8 mouse cellular contexts compared by ENCODE assay signal in genomic region chr11:115999538-116000143, GRCm38 (mm10). TPM values are rescaled to one million over a fixed set of nuclear protein-coding genes. Genes with fewer than 3 reads are reported as not detected.
DNase-seq lines count a peak whose midpoint lies in the region; ATAC-seq and TF ChIP-seq lines count a peak whose summit lies in the region.

No protein-coding gene starts in this region.

- H3K9me3 ChIP-seq in intestine, embryonic 14.5 days (ENCODE audit: control insufficient read depth, low read length) = no peaks in the 10 kb centered on the region
- H3K9me3 ChIP-seq in intestine, embryonic 15.5 days = no peaks in the 10 kb centered on the region
- H3K9me3 ChIP-seq in forebrain, embryonic 13.5 days (replicated peaks) = no peaks in the 10 kb centered on the region
- no peaks in the 10 kb centered on the region for H3K9me3 ChIP-seq in hindbrain, embryonic 11.5 days (ENCODE audit: control insufficient read depth, low read length)

- intact Hi-C loops in left cerebral cortex, adult 2 months (cut with DNase I) = loop anchor here (1.0 to 10.0 kb wide), 2 partner anchors 60 to 275 kb away; no protein-coding TSS in a partner anchor

- no peaks in the 10 kb centered on the region for H3K36me3 ChIP-seq in intestine, embryonic 14.5 days (ENCODE audit: control insufficient read depth, insufficient read depth, low read length)
- no peaks in the 10 kb centered on the region for H3K36me3 ChIP-seq in intestine, embryonic 15.5 days
- no peaks in the 10 kb centered on the region for H3K36me3 ChIP-seq in forebrain, embryonic 13.5 days (ENCODE audit: poor library complexity, severe bottlenecking)
- no peaks in the 10 kb centered on the region for H3K36me3 ChIP-seq in hindbrain, embryonic 11.5 days (ENCODE audit: control insufficient read depth, insufficient read depth, low read length)

- no peak overlapping the region for H3K4me2 ChIP-seq in intestine, embryonic 14.5 days (ENCODE audit: low read length)
- no peak overlapping the region for H3K4me2 ChIP-seq in intestine, embryonic 15.5 days (replicated peaks)
- no peak overlapping the region for H3K4me2 ChIP-seq in forebrain, embryonic 13.5 days
- no peak overlapping the region for H3K4me2 ChIP-seq in hindbrain, embryonic 11.5 days (replicated peaks; ENCODE audit: low read depth, low read length)

- WGBS in intestine, embryonic 14.5 days = 17% methylated on average over 14 of the region's 14 CpGs
- WGBS in intestine, embryonic 15.5 days = 14% methylated on average over 14 of the region's 14 CpGs
- whole genome bisulfite sequencing in forebrain, embryonic 13.5 days = 27% methylated on average over 14 of the region's 14 CpGs
- 18% methylated on average over 14 of the region's 14 CpGs for WGBS in hindbrain, embryonic 11.5 days

- no peak for TF ChIP-seq POLR2A in bone marrow macrophage, adult 2 months (IDR thresholded peaks at IDR 0.05; ENCODE audit: borderline replicate concordance, low read depth, low read length)

- H3K4me3 ChIP-seq in intestine, embryonic 14.5 days (ENCODE audit: low read depth, low read length) = no peak overlapping the region
- H3K4me3 ChIP-seq in intestine, embryonic 15.5 days (replicated peaks) = no peak overlapping the region
- H3K4me3 ChIP-seq in bone marrow macrophage, adult 2 months (ENCODE audit: insufficient read depth, low read length) = no peak overlapping the region
- H3K4me3 ChIP-seq in forebrain, embryonic 13.5 days = no peak overlapping the region
- H3K4me3 ChIP-seq in hindbrain, embryonic 11.5 days (ENCODE audit: low read depth, low read length) = no peak overlapping the region
- H3K4me3 ChIP-seq in left cerebral cortex, adult 2 months = no peak overlapping the region

- H3K9ac ChIP-seq in intestine, embryonic 14.5 days (ENCODE audit: low read length) = no peak overlapping the region
- H3K9ac ChIP-seq in intestine, embryonic 15.5 days = no peak overlapping the region
- no peak overlapping the region for H3K9ac ChIP-seq in forebrain, embryonic 13.5 days
- no peak overlapping the region for H3K9ac ChIP-seq in hindbrain, embryonic 11.5 days (ENCODE audit: low read depth, low read length)

- peak; percentile 50 for TF ChIP-seq CTCF in bone marrow macrophage, adult 2 months (IDR thresholded peaks at IDR 0.05; ENCODE audit: low read depth, low read length)
- TF ChIP-seq CTCF in left cerebral cortex, adult 2 months (IDR thresholded peaks at IDR 0.05) = peak; percentile 70

- ATAC-seq in intestine, embryonic 14.5 days (replicated peaks; ENCODE audit: low FRiP score, low TSS enrichment, low read depth) = 0 out of 2 replicates have a peak, but pooled peaks have one; percentile 14
- ATAC-seq in intestine, embryonic 15.5 days = no peak
- ATAC-seq in forebrain, embryonic 13.5 days = 0 out of 2 replicates have a peak, but pooled peaks have one; percentile 21
- no peak for ATAC-seq in hindbrain, embryonic 11.5 days (ENCODE audit: low FRiP score)

- H3K27me3 ChIP-seq in intestine, embryonic 14.5 days (replicated peaks; ENCODE audit: control insufficient read depth, insufficient read depth, low read length) = no peaks in the 10 kb centered on the region; the same call in 1 of the 2 replicates
- 0 out of 2 replicates have a peak, but pooled peaks cover 3% of the 10 kb centered on the region for H3K27me3 ChIP-seq in intestine, embryonic 15.5 days (replicated peaks)
- peaks cover 6% of the 10 kb centered on the region for H3K27me3 ChIP-seq in forebrain, embryonic 13.5 days
- peaks cover 2% of the 10 kb centered on the region; the same call in 1 of the 2 replicates for H3K27me3 ChIP-seq in hindbrain, embryonic 11.5 days (ENCODE audit: control insufficient read depth, insufficient read depth, low read length)

- H3K27ac ChIP-seq in intestine, embryonic 14.5 days (ENCODE audit: low read depth) = no peak overlapping the region
- no peak overlapping the region for H3K27ac ChIP-seq in intestine, embryonic 15.5 days
- H3K27ac ChIP-seq in bone marrow macrophage, adult 2 months (ENCODE audit: insufficient read depth, low read depth, low read length) = no peak overlapping the region
- no peak overlapping the region for H3K27ac ChIP-seq in forebrain, embryonic 13.5 days
- H3K27ac ChIP-seq in hindbrain, embryonic 11.5 days (ENCODE audit: low read depth, low read length) = no peak overlapping the region
- no peak overlapping the region for H3K27ac ChIP-seq in left cerebral cortex, adult 2 months

- peaks cover 2% of the 10 kb centered on the region; the same call in 1 of the 2 replicates for H3K4me1 ChIP-seq in intestine, embryonic 14.5 days (replicated peaks; ENCODE audit: control insufficient read depth, insufficient read depth, low read length)
- H3K4me1 ChIP-seq in intestine, embryonic 15.5 days (replicated peaks) = peaks cover 10% of the 10 kb centered on the region
- peaks cover 3% of the 10 kb centered on the region for H3K4me1 ChIP-seq in bone marrow macrophage, adult 2 months (ENCODE audit: control insufficient read depth, insufficient read depth, low read length)
- peaks cover 8% of the 10 kb centered on the region for H3K4me1 ChIP-seq in forebrain, embryonic 13.5 days
- 0 out of 2 replicates have a peak, but pooled peaks cover 2% of the 10 kb centered on the region for H3K4me1 ChIP-seq in hindbrain, embryonic 11.5 days (replicated peaks; ENCODE audit: control insufficient read depth, insufficient read depth, low read length)

- DNase-seq in intestine, embryonic 14.5 days (ENCODE audit: low spot score) = peak; percentile 84
- DNase-seq in hindbrain, embryonic 11.5 days (ENCODE audit: low spot score) = peak; percentile 85
- DNase-seq in left cerebral cortex, adult 2 months (ENCODE audit: extremely low spot score in 1 of 2, low spot score in 2 of 2) = peak; percentile 61 to 78
- DNase-seq in mesoderm, embryonic 11.5 days (ENCODE audit: low read depth, low spot score) = peak; percentile 63
- DNase-seq in spleen, postnatal 36 days (ENCODE audit: low spot score in 2 of 2) = peak; percentile 59 to 75

RNA-seq across cellular contexts. Expression of gene Galk1, which starts 12.9 kb away (rescaled TPM):
- polyA plus RNA-seq in intestine, embryonic 14.5 days (2014; fragmentation: Nextera tagmentation; extraction: Ambion mirVana) = 235 and 236 TPM in 2 replicates
- 274 and 302 TPM in 2 replicates for polyA plus RNA-seq in intestine, embryonic 15.5 days (2015; fragmentation: Nextera tagmentation; extraction: Ambion mirVana)
- 12.2 and 14.4 TPM in 2 replicates for polyA plus RNA-seq in bone marrow macrophage, adult 2 months (2012; ENCODE audit: insufficient read depth, insufficient read length, missing spikeins)
- 74.8 and 86.1 TPM in 2 replicates for polyA plus RNA-seq in forebrain, embryonic 13.5 days (2015; fragmentation: Nextera tagmentation; extraction: Ambion mirVana)
- 89.0 and 96.3 TPM in 2 replicates for polyA plus RNA-seq in hindbrain, embryonic 11.5 days (2014; fragmentation: Nextera tagmentation; extraction: Ambion mirVana)
- total RNA-seq in left cerebral cortex, adult 2 months (2021) = 10 to 100 TPM; 13.3 to 13.9 TPM

RNA-seq across cellular contexts. Expression of gene Itgb4, which starts 25.1 kb away (rescaled TPM):
- polyA plus RNA-seq in intestine, embryonic 14.5 days (2014; fragmentation: Nextera tagmentation; extraction: Ambion mirVana) = 4.8 and 5.5 TPM in 2 replicates
- 7.9 and 10.0 TPM in 2 replicates for polyA plus RNA-seq in intestine, embryonic 15.5 days (2015; fragmentation: Nextera tagmentation; extraction: Ambion mirVana)
- 0.23 TPM in 1 of 2 replicates, not detected in the other for polyA plus RNA-seq in bone marrow macrophage, adult 2 months (2012; ENCODE audit: insufficient read depth, insufficient read length, missing spikeins)
- 0.21 and 0.38 TPM in 2 replicates for polyA plus RNA-seq in forebrain, embryonic 13.5 days (2015; fragmentation: Nextera tagmentation; extraction: Ambion mirVana)
- 0.36 and 0.82 TPM in 2 replicates for polyA plus RNA-seq in hindbrain, embryonic 11.5 days (2014; fragmentation: Nextera tagmentation; extraction: Ambion mirVana)
- 1 to 10 TPM; 5.1 to 5.7 TPM for total RNA-seq in left cerebral cortex, adult 2 months (2021)

RNA-seq across cellular contexts. Expression of gene H3f3b, which starts 28.1 kb away (rescaled TPM):
- polyA plus RNA-seq in intestine, embryonic 14.5 days (2014; fragmentation: Nextera tagmentation; extraction: Ambion mirVana) = 1,654 and 1,734 TPM in 2 replicates
- polyA plus RNA-seq in intestine, embryonic 15.5 days (2015; fragmentation: Nextera tagmentation; extraction: Ambion mirVana) = 1,398 and 1,618 TPM in 2 replicates
- 431 and 432 TPM in 2 replicates for polyA plus RNA-seq in bone marrow macrophage, adult 2 months (2012; ENCODE audit: insufficient read depth, insufficient read length, missing spikeins)
- 2,689 and 2,766 TPM in 2 replicates for polyA plus RNA-seq in forebrain, embryonic 13.5 days (2015; fragmentation: Nextera tagmentation; extraction: Ambion mirVana)
- polyA plus RNA-seq in hindbrain, embryonic 11.5 days (2014; fragmentation: Nextera tagmentation; extraction: Ambion mirVana) = 2,172 and 2,203 TPM in 2 replicates
- total RNA-seq in left cerebral cortex, adult 2 months (2021) = 100 to 1,000 TPM; 247 to 254 TPM

RNA-seq across cellular contexts. Expression of gene Unk, which starts 30.5 kb away (rescaled TPM):
- polyA plus RNA-seq in intestine, embryonic 14.5 days (2014; fragmentation: Nextera tagmentation; extraction: Ambion mirVana) = 29.8 and 34.5 TPM in 2 replicates
- 25.7 and 27.4 TPM in 2 replicates for polyA plus RNA-seq in intestine, embryonic 15.5 days (2015; fragmentation: Nextera tagmentation; extraction: Ambion mirVana)
- 24.9 and 28.1 TPM in 2 replicates for polyA plus RNA-seq in bone marrow macrophage, adult 2 months (2012; ENCODE audit: insufficient read depth, insufficient read length, missing spikeins)
- 38.0 and 42.3 TPM in 2 replicates for polyA plus RNA-seq in forebrain, embryonic 13.5 days (2015; fragmentation: Nextera tagmentation; extraction: Ambion mirVana)
- polyA plus RNA-seq in hindbrain, embryonic 11.5 days (2014; fragmentation: Nextera tagmentation; extraction: Ambion mirVana) = 25.8 and 26.9 TPM in 2 replicates
- total RNA-seq in left cerebral cortex, adult 2 months (2021) = 10 to 100 TPM; 22.7 to 24.6 TPM

Comparison
In these comparisons a context has a peak if more than half of its experiments do, and no peak if none do; other contexts are left out.
1. ATAC-seq: peak in intestine, embryonic 14.5 days (single experiment) and forebrain, embryonic 13.5 days (single experiment); none in intestine, embryonic 15.5 days (single experiment) and hindbrain, embryonic 11.5 days (single experiment).
2. Peak in every context shown above with its lines, with median percentiles within 50 percentile points of each other: DNase-seq.